Mouse (Mus musculus): ENCODE data around the gene Tmem231. TPM values are rescaled to one million over a fixed set of nuclear protein-coding genes. Genes with fewer than 3 reads are reported as not detected.

The Tmem231 gene
- total RNA-seq, 2 experiments from 2014 or later: 11.7 to 13.9 TPM

- no peak for TF ChIP-seq CTCF (conservative IDR thresholded peaks at IDR 0.05)
- Histone ChIP-seq H3K27ac (no peak overlapping the region), H3K4me3 (no peak overlapping the region)
- no peak for DNase-seq (ENCODE audit: low spot score in 2 of 2)
Measured at GRCm38 (mm10) chr8:111962589-111962988, 28.9 kb upstream of the Tmem231 start.

GRCm38 (mm10) chr8:111961330-111961729, 27.6 kb upstream of the Tmem231 start:
- no peak overlapping the region for H3K27ac ChIP-seq
- DNase-seq (ENCODE audit: low spot score in 2 of 2): no peak
- peak; percentile 40 for TF ChIP-seq CTCF (conservative IDR thresholded peaks at IDR 0.05)
- no peak overlapping the region for H3K4me3 ChIP-seq

- Histone ChIP-seq H3K27ac (no peak overlapping the region), H3K4me3 (no peak overlapping the region)
- no peak for TF ChIP-seq CTCF (conservative IDR thresholded peaks at IDR 0.05)
- no peak for DNase-seq (ENCODE audit: low spot score in 2 of 2)
Measured at GRCm38 (mm10) chr8:111960591-111961321, 27.1 kb upstream of the Tmem231 start.

GRCm38 (mm10) chr8:111957231-111957630, 23.6 kb upstream of the Tmem231 start:
- no peak for DNase-seq (ENCODE audit: low spot score in 2 of 2)
- TF ChIP-seq CTCF (conservative IDR thresholded peaks at IDR 0.05): no peak
- H3K4me3 ChIP-seq: no peak overlapping the region
- H3K27ac ChIP-seq: no peak overlapping the region

GRCm38 (mm10) chr8:111955879-111956278, 22.2 kb upstream of the Tmem231 start:
- TF ChIP-seq CTCF (conservative IDR thresholded peaks at IDR 0.05): no peak

GRCm38 (mm10) chr8:111954844-111955594, 21.3 kb upstream of the Tmem231 start:
- no peak overlapping the region for H3K27ac ChIP-seq
- DNase-seq (ENCODE audit: low spot score in 2 of 2): peak in 1 of 2 experiments; percentile 13
- H3K4me3 ChIP-seq: no peak overlapping the region
- TF ChIP-seq CTCF (conservative IDR thresholded peaks at IDR 0.05): no peak

More at GRCm38 (mm10) chr8:111955879-111956278, 22.2 kb upstream of the Tmem231 start:
- no peak for DNase-seq (ENCODE audit: low spot score in 2 of 2)
- Histone ChIP-seq H3K27ac (no peak overlapping the region), H3K4me3 (no peak overlapping the region)

- no peak overlapping the region for H3K27ac ChIP-seq
- no peak overlapping the region for H3K4me3 ChIP-seq
- no peak for DNase-seq (ENCODE audit: low spot score in 2 of 2)
- no peak for TF ChIP-seq CTCF (conservative IDR thresholded peaks at IDR 0.05)
Measured at GRCm38 (mm10) chr8:111951936-111952335, 18.3 kb upstream of the Tmem231 start.

GRCm38 (mm10) chr8:111951317-111951716, 17.6 kb upstream of the Tmem231 start:
- Histone ChIP-seq H3K4me3 (no peak overlapping the region), H3K27ac (no peak overlapping the region)
- no peak for TF ChIP-seq CTCF (conservative IDR thresholded peaks at IDR 0.05)
- peak; percentile 45 to 73 for DNase-seq (ENCODE audit: low spot score in 2 of 2)

GRCm38 (mm10) chr8:111950846-111951245, 17.2 kb upstream of the Tmem231 start:
- no peak for DNase-seq (ENCODE audit: low spot score in 2 of 2)
- H3K4me3 ChIP-seq: no peak overlapping the region
- H3K27ac ChIP-seq: no peak overlapping the region
- TF ChIP-seq CTCF (conservative IDR thresholded peaks at IDR 0.05): no peak

- DNase-seq (ENCODE audit: low spot score in 2 of 2): no peak
- no peak overlapping the region for H3K27ac ChIP-seq
- no peak overlapping the region for H3K4me3 ChIP-seq
- TF ChIP-seq CTCF (conservative IDR thresholded peaks at IDR 0.05): no peak
Measured at GRCm38 (mm10) chr8:111947954-111948353, 14.3 kb upstream of the Tmem231 start.

GRCm38 (mm10) chr8:111947144-111947543, 13.5 kb upstream of the Tmem231 start:
- Histone ChIP-seq H3K4me3 (no peak overlapping the region), H3K27ac (no peak overlapping the region)
- TF ChIP-seq CTCF (conservative IDR thresholded peaks at IDR 0.05): no peak
- DNase-seq (ENCODE audit: low spot score in 2 of 2): no peak

- H3K27ac ChIP-seq: no peak overlapping the region
- no peak for TF ChIP-seq CTCF (conservative IDR thresholded peaks at IDR 0.05)
- DNase-seq (ENCODE audit: low spot score in 2 of 2): no peak
- H3K4me3 ChIP-seq: no peak overlapping the region
Measured at GRCm38 (mm10) chr8:111943544-111943943, 9.9 kb upstream of the Tmem231 start.

- Histone ChIP-seq H3K27ac (peak overlapping the region; percentile 92), H3K4me3 (peak overlapping the region; percentile 91)
- TF ChIP-seq CTCF (conservative IDR thresholded peaks at IDR 0.05): no peak
- DNase-seq (ENCODE audit: low spot score in 2 of 2): peak; percentile 18 to 39
Measured at GRCm38 (mm10) chr8:111941101-111941454, 7.4 kb upstream of the Tmem231 start.

All from layer of hippocampus, adult 2 months (tissue).